13 mouse cellular contexts compared by ENCODE assay signal in genomic region chr2:27392278-27392677, GRCm38 (mm10). TPM values are rescaled to one million over a fixed set of nuclear protein-coding genes. Genes with fewer than 3 reads are reported as not detected.
DNase-seq lines count a peak whose midpoint lies in the region; ATAC-seq and TF ChIP-seq lines count a peak whose summit lies in the region.
"Had no signal": no experiment of that assay in that cellular context is flagged by ENCODE, and none has a peak within 500 bp of the region (broad histone marks: within the 10 kb centered on the region; RNA-seq: fewer than 3 reads in every experiment).

No protein-coding gene starts in this region.

- no peaks in the 10 kb centered on the region for H3K27me3 ChIP-seq in hindbrain, embryonic 11.5 days (ENCODE audit: control insufficient read depth, insufficient read depth, low read length)
- no peaks in the 10 kb centered on the region for H3K27me3 ChIP-seq in hindbrain, embryonic 14.5 days (ENCODE audit: control insufficient read depth, insufficient read depth, low read length)
- H3K27me3 ChIP-seq: liver, embryonic 13.5 days; stomach, embryonic 15.5 days had no signal

- no peak overlapping the region for H3K4me2 ChIP-seq in hindbrain, embryonic 11.5 days (replicated peaks; ENCODE audit: low read depth, low read length)
- no peak overlapping the region for H3K4me2 ChIP-seq in hindbrain, embryonic 14.5 days (replicated peaks)
- H3K4me2 ChIP-seq: liver, embryonic 13.5 days; stomach, embryonic 15.5 days had no signal

- no peaks in the 10 kb centered on the region for H3K36me3 ChIP-seq in hindbrain, embryonic 11.5 days (ENCODE audit: control insufficient read depth, insufficient read depth, low read length)
- H3K36me3 ChIP-seq in hindbrain, embryonic 14.5 days (replicated peaks; ENCODE audit: control insufficient read depth, insufficient read depth) = no peaks in the 10 kb centered on the region
- H3K36me3 ChIP-seq: liver, embryonic 13.5 days; stomach, embryonic 15.5 days had no signal

- no peak for TF ChIP-seq CTCF in gastrocnemius, adult 2 months (IDR thresholded peaks at IDR 0.05)

- no peak overlapping the region for H3K9ac ChIP-seq in hindbrain, embryonic 11.5 days (ENCODE audit: low read depth, low read length)
- H3K9ac ChIP-seq in hindbrain, embryonic 14.5 days = no peak overlapping the region
- H3K9ac ChIP-seq: liver, embryonic 13.5 days; stomach, embryonic 15.5 days had no signal

- H3K27ac ChIP-seq in hindbrain, embryonic 11.5 days (ENCODE audit: low read depth, low read length) = no peak overlapping the region
- H3K27ac ChIP-seq in hindbrain, embryonic 14.5 days = no peak overlapping the region
- no peak overlapping the region for H3K27ac ChIP-seq in gastrocnemius, adult 2 months
- H3K27ac ChIP-seq: heart, adult 2 months; liver, embryonic 13.5 days; stomach, embryonic 15.5 days had no signal

- intact Hi-C loops in gastrocnemius, adult 2 months (cut with DNase I) = no loop called here
- intact Hi-C loops in heart, postnatal 25 days (cut with DNase I) = no loop called here

- H3K4me3 ChIP-seq in hindbrain, embryonic 11.5 days (ENCODE audit: low read depth, low read length) = no peak overlapping the region
- no peak overlapping the region for H3K4me3 ChIP-seq in hindbrain, embryonic 14.5 days (replicated peaks; ENCODE audit: low read length)
- no peak overlapping the region for H3K4me3 ChIP-seq in gastrocnemius, adult 2 months
- H3K4me3 ChIP-seq: heart, adult 2 months; liver, embryonic 13.5 days; stomach, embryonic 15.5 days had no signal

- DNase-seq in hindbrain, embryonic 11.5 days (ENCODE audit: low spot score) = no peak
- DNase-seq in hindbrain, embryonic 14.5 days (ENCODE audit: low spot score) = no peak
- peak; percentile 69 for DNase-seq in MN1 (ENCODE audit: low spot score)
- DNase-seq in gastrocnemius, adult 2 months = peak; percentile 61
- DNase-seq in heart, postnatal 25 days (ENCODE audit: low spot score) = peak; percentile 50
- no peak for DNase-seq in cerebellum, adult 9-11 months
- no peak for DNase-seq in cerebellum, postnatal 36 days
- DNase-seq in urinary bladder, adult 2 months (ENCODE audit: low spot score) = no peak
- DNase-seq: kidney, postnatal 10 days; liver, embryonic 13.5 days had no signal

- H3K9me3 ChIP-seq in hindbrain, embryonic 11.5 days (ENCODE audit: control insufficient read depth, low read length) = no peaks in the 10 kb centered on the region
- H3K9me3 ChIP-seq in hindbrain, embryonic 14.5 days (ENCODE audit: control insufficient read depth, low read length) = no peaks in the 10 kb centered on the region
- H3K9me3 ChIP-seq: liver, embryonic 13.5 days; stomach, embryonic 15.5 days had no signal

- peaks cover 23% of the 10 kb centered on the region for H3K4me1 ChIP-seq in hindbrain, embryonic 11.5 days (replicated peaks; ENCODE audit: control insufficient read depth, insufficient read depth, low read length)
- peaks cover 54% of the 10 kb centered on the region for H3K4me1 ChIP-seq in hindbrain, embryonic 14.5 days (replicated peaks; ENCODE audit: control insufficient read depth, insufficient read depth, low read length)

- ATAC-seq in hindbrain, embryonic 11.5 days (ENCODE audit: low FRiP score) = 0 out of 2 replicates have a peak, but pooled peaks have one; percentile 20
- no peak for ATAC-seq in hindbrain, embryonic 14.5 days (ENCODE audit: low FRiP score)
- ATAC-seq: forebrain, embryonic 14.5 days had no signal

- WGBS in hindbrain, embryonic 11.5 days = 27% methylated on average over 5 of the region's 5 CpGs
- 37% methylated on average over 5 of the region's 5 CpGs for WGBS in hindbrain, embryonic 14.5 days

RNA-seq across cellular contexts. Expression of gene Vav2, which starts 34.6 kb away (rescaled TPM):
- polyA plus RNA-seq in hindbrain, embryonic 11.5 days (2014; fragmentation: Nextera tagmentation; extraction: Ambion mirVana) = 12.9 and 14.9 TPM in 2 replicates
- 15.0 and 16.0 TPM in 2 replicates for polyA plus RNA-seq in hindbrain, embryonic 14.5 days (2014; fragmentation: Nextera tagmentation; extraction: Ambion mirVana)
- 1 to 10 TPM; 2.0 to 4.3 TPM for total RNA-seq in gastrocnemius, adult 2 months (2021)
- total RNA-seq in heart, postnatal 25 days (2021) = 10 to 100 TPM; 12.7 to 13.6 TPM
- 24.7 and 25.8 TPM in 2 replicates for polyA plus RNA-seq in urinary bladder, adult 2 months (2012; rRNA removed)

RNA-seq across cellular contexts. Expression of gene Brd3os, which starts 49.8 kb away (rescaled TPM):
- polyA plus RNA-seq in hindbrain, embryonic 11.5 days (2014; fragmentation: Nextera tagmentation; extraction: Ambion mirVana) = 15.0 and 17.3 TPM in 2 replicates
- 43.8 and 45.9 TPM in 2 replicates for polyA plus RNA-seq in hindbrain, embryonic 14.5 days (2014; fragmentation: Nextera tagmentation; extraction: Ambion mirVana)
- total RNA-seq in gastrocnemius, adult 2 months (2021) = 1 to 10 TPM in 1 of 2 experiments, under 1 TPM in 1; 0.61 to 1.0 TPM
- total RNA-seq in heart, postnatal 25 days (2021) = 1 to 10 TPM in 1 of 2 experiments, under 1 TPM in 1; 0.70 to 1.3 TPM
- 8.0 and 10.2 TPM in 2 replicates for polyA plus RNA-seq in urinary bladder, adult 2 months (2012; rRNA removed)

Comparison
In these comparisons a context has a peak if more than half of its experiments do, and no peak if none do; other contexts are left out.
1. DNase-seq: peak in MN1 (single experiment), gastrocnemius, adult 2 months (single experiment) and heart, postnatal 25 days (single experiment); none in hindbrain, embryonic 11.5 days (single experiment), hindbrain, embryonic 14.5 days (single experiment), cerebellum, adult 9-11 months (single experiment), cerebellum, postnatal 36 days (0 of 2) and urinary bladder, adult 2 months (single experiment).